Mouse (Mus musculus): Measurements from ENCODE around the gene Olfr12. TPM values are rescaled to one million over a fixed set of nuclear protein-coding genes. Genes with fewer than 3 reads are reported as not detected.

The Olfr12 gene
- polyA plus RNA-seq (2015; fragmentation: Nextera tagmentation; extraction: Ambion mirVana): not detected in 2 replicates

DNA sequence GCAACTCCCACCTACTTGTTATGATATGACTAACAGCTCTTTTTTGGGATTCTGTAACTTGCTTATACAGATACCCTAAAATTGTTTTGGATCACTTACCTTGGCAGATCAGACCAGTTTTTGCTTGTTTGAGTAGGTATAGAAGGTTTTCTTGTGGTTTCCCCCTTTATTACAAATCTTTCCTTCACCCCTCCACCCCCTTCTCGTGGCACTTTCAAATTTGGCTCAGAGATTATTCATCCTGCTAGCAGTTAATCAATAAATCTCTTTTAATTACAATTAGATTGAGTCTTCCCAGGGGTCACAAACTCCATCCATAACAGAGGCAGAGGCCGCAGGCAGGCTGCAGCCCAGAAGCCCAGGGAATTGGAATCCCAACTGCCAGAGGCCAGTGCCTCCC, at the start of gene Olfr12:
Gene Olfr12 (plus strand): TSS at position 301 of the 400 bp plus-strand sequence.

DNA sequence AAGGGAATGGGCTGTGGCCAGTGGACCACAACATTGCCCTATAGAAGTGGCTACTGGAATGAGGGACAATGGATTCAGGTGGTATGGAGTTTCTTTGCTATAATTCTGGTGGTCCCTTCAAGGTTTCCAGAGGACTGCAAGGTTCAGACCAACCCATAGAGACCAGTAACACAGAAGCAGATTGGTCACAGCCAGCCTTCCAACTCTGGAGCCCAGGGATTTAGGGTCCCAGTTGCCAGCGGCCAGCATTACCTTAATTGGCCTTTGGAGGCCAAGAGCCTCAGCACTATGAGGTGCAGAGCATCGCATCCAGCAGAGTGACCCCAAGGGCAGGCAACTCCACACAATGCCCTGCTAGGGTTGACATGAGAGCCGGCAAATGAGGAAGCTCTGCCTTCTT, 46.6 kb upstream of the Olfr12 start, which contains the start of gene Olfr1413:
Gene Olfr1413 (plus strand): TSS at position 301 of the 400 bp plus-strand sequence.

DNA sequence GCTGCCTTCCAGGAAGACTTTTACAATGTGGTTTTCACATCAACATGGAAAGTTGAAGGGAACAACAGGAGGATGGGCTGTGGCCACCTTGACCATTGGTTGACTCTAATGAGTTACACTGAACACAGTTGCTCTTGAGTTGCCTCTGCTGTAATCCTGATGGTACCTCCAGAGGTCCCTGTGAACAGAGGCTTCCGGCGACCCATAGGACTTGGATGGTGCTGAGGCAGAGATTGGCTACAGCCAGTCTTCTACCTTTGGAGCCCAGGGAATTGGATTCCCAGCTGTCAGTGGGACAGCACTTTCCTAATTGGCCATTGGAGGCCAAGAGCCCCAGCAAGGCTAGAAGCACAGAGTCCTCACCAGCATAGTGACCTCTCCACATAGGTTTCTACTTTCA, 32.1 kb upstream of the Olfr12 start, which contains the start of gene Olfr1412:
Gene Olfr1412 (plus strand): TSS at position 301 of the 400 bp plus-strand sequence.

DNA sequence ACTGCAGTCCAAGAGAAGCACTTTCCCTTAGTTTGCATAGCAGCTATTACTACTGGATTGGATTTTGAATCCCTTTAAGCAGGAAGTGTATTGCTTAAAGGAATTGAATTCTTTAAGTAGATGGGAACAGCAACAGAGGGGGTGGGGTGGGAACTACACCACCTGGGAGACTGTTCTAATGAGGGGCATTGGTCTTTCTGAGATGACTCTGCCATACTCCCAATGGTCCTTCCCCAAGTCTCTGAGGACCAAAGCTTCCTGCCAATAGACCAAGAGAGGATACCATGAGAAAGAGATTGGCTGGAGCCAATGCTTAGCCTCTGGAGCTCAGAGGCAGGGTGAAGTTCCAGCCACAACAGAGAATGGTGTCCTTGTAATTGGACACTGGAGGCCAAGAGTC, 23.5 kb upstream of the Olfr12 start, which contains the start of gene Olfr1411:
Gene Olfr1411 (plus strand): TSS at position 301 of the 400 bp plus-strand sequence.

GRCm38 (mm10) chr1:92605482-92605881, 12.1 kb upstream of the Olfr12 start, which contains the start of gene Olfr1410:
Olfr1410 (plus strand) TSS chr1:92605782.

DNA sequence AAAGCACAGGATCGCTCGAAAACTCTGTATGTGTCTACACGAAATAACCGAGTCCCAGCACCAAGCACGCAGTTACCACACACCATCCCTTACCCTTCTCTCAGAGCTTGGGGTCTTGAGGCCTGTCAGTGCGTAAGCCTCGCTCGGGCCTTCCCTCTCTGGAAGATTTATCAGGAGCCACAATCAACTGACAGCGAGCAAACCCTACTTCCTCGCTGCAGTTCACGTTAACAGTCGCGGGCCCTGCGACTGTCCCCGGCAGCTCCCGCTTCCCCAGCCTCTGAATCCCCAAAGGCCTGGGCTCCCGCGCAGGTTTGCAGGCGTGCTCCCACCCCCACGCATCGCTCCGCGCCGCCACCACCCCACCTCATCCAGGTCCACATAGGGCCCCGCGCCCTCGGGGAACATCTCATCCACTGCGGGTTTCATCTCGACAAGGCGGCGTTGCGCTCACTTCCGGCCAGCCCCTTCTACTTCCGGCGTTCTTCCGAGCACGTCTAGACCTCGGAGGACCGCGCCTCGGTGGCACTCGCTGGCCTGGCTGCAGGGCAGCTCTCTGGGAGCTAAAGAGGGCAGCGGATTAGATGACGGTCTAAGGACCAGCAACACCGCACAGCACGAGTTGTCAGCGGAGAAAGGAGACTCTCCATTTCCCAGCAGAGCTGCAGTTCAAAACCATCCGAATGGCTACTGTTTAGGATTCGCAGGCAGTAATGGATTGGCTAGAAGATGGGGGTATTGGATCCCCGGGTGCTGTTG, 24.1 kb downstream of the Olfr12 start, which contains the start of gene Cops9:
Gene Cops9 (minus strand): TSS at position 472 of the 759 bp plus-strand sequence.

DNA sequence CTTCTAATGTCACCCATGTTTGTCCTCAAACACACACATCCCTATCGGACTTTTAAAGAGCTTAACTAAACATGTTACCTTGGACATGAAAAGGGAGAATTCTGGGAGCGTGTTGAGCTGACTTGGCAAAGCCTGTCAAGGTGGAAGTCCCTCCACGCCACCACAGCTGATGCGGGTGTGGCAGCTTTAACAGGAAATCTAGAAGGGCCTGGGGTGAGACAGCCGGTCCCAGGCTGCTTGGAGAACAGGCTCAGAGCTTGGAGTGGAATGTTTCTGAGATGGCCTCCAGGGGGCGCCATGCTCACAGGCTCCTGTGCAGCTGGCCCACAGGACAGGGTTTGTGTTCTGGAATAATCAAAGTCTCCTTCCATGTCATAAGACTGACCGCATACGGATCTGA, 31.1 kb downstream of the Olfr12 start, which contains the start of gene Otos:
Gene Otos (minus strand): TSS at position 169 of the 400 bp plus-strand sequence.

Other genes starting within 250 kb of the Olfr12 start
- gene Ndufa10, start 143.9 kb upstream of the Olfr12 start, polyA plus RNA-seq (2015; fragmentation: Nextera tagmentation; extraction: Ambion mirVana): 496 and 559 TPM in 2 replicates
- not detected in 2 replicates for gene Olfr1416, start 132.7 kb upstream of the Olfr12 start, polyA plus RNA-seq (2015; fragmentation: Nextera tagmentation; extraction: Ambion mirVana)
- gene Olfr1415, start 121.7 kb upstream of the Olfr12 start, polyA plus RNA-seq (2015; fragmentation: Nextera tagmentation; extraction: Ambion mirVana): not detected in 2 replicates
- not detected in 2 replicates for gene Olfr1414, start 99.1 kb upstream of the Olfr12 start, polyA plus RNA-seq (2015; fragmentation: Nextera tagmentation; extraction: Ambion mirVana)
- gene Olfr1413, start 46.5 kb upstream of the Olfr12 start, polyA plus RNA-seq (2015; fragmentation: Nextera tagmentation; extraction: Ambion mirVana): not detected in 2 replicates
- gene Olfr1412, start 32.0 kb upstream of the Olfr12 start, polyA plus RNA-seq (2015; fragmentation: Nextera tagmentation; extraction: Ambion mirVana): not detected in 2 replicates
- not detected in 2 replicates for gene Olfr1411, start 23.4 kb upstream of the Olfr12 start, polyA plus RNA-seq (2015; fragmentation: Nextera tagmentation; extraction: Ambion mirVana)
- gene Olfr1410, start 12.0 kb upstream of the Olfr12 start, polyA plus RNA-seq (2015; fragmentation: Nextera tagmentation; extraction: Ambion mirVana): not detected in 2 replicates
- gene Cops9, start 24.2 kb downstream of the Olfr12 start, polyA plus RNA-seq (2015; fragmentation: Nextera tagmentation; extraction: Ambion mirVana): 411 and 456 TPM in 2 replicates
- gene Otos, start 31.1 kb downstream of the Olfr12 start, polyA plus RNA-seq (2015; fragmentation: Nextera tagmentation; extraction: Ambion mirVana): 0.33 and 0.59 TPM in 2 replicates
- 97.0 and 104 TPM in 2 replicates for gene Gpc1, start 213.9 kb downstream of the Olfr12 start, polyA plus RNA-seq (2015; fragmentation: Nextera tagmentation; extraction: Ambion mirVana)

Data from skeletal muscle tissue, postnatal 0 days (tissue).